Mouse (Mus musculus) urinary bladder, postnatal 10 days (tissue): Measurements from ENCODE around the gene Lsmem1.

Source experiments
- DNase-seq: peaks from one replicate; pipeline ENCODE4 v3.0.0; 2022; ENCODE audit warnings: low spot score

Lsmem1 gene

DNA sequence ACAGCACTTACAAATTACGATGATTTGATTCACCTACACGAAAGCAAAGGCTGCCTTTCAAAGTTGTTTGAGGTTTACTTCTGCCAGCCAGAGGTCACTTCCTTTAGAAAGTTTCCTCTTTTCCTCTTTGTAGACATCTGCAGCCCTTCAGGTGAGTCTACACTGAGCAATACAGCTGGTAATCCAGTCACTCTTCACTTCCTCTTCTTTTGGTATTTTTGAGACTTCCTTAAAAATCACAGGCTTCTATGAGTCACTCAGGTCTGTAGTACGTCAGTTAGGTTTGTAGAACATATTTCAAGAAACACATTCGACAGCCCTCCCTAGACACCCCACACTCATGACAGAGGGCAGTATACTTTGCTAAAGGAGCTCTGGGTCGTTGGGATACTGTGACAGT, 58.6 kb downstream of the Lsmem1 start:
- no peak for DNase-seq

DNA sequence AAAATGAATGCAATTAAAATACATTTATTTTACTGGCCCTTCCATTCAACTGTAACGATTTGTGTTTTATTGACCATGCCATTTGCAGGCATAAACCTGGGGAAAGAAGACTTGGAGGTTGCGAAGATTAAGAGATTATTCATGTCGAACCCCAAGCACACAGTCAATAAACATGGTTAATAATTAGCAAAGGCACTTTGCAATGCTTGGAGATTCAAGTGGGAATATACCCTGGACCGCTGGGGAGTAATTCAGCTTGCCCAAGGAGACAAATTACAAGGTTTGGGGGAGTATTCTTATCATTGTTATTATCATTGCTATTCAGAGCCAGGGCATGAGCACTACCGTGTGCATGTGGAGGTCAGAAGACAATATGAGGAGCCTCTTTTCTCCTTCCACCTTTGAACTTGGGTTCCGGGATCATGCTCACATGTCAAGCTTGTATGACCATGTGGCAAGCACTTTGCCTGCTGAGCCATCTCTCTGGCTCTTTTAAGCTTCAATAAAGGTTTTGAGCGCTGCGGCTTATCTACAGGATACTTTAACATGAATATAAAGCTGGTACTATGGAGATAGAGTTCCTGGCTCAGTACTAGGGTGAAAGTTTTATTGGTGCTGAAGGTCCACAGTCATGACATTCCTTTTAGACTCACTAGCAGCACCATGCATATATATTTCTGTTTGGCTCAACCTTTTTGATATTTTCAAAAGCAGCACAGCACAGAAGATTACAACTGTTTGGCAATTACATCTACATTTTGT, 59.6 kb downstream of the Lsmem1 start:
- no peak for DNase-seq

DNA sequence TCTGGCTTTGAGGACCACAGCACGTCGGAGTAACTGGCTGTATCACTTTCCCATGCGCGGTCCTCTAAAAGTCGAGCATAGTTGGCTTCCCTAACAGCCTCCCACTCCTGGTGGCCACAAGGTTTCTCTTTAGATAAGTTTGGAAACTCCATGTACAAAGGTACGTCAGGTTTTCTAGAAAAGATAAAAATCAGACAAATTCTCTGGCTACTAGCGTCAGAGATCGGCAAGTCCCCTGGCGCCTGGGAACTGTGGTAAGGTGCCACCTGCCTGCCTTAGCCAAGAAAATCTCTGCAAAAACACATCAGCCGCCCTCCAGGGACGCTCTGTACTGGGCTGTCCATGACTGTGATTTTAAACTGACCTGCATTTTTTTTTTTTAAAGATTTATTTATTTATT, 64.8 kb downstream of the Lsmem1 start:
- DNase-seq = no peak

DNA sequence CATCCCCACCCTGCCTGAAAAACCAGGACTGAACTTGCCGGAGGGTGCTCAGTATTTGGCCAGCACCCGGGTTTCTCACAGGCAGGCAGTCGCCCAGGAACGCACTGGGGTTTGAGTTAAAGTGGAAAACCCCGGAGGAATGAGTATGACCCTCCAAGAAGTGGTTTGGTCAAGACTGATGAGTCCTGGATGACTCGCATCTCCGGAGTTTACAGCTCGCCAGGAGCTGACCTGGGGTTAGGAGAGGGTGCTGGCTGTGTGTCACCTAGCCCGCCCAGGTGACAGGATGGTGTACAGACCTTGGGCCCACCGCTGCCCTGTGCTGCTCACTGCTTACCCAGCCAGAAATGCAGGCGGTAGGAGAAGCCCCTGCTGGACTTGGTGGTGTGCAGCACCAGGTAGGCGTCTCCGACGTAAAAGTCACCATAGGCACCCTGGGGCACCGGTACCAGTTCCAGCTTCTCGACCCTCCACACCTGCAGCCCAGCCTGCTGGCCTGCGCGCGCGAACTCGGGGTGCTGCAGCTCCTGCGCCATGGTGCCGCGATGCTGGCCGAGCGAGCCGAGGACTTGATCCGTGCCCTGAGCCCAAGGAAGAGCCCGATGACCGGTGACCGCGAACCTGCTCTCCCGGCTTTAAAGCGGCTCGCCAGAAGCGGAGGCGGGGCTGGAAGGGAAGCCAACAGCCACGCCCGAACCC, 65.6 kb downstream of the Lsmem1 start, which contains the start of gene Scin:
TSS of gene Scin (minus strand) at position 656 of the 699 bp plus-strand sequence.
- no peak for DNase-seq

DNA sequence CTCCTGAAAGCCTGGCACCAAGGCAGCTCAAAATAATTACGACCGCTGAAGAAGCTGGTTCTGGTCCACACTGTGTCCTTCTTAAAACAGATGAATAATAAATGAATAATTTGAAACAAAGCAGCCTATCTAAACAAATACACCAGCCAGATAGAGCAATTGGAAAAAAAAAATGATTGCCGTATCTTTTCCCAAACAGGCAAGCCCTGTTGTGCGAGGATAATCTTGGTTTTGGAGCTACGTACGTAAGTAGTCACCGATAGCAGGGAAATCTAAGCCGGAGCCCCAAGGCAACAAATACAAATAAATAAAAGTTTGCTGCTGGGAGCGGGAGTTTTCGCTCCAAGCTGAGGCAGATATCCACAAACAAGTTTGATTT, 66.1 kb downstream of the Lsmem1 start:
- DNase-seq = no peak
